ENCODE assay signal across 27 mouse cellular contexts in the genomic region with DNA sequence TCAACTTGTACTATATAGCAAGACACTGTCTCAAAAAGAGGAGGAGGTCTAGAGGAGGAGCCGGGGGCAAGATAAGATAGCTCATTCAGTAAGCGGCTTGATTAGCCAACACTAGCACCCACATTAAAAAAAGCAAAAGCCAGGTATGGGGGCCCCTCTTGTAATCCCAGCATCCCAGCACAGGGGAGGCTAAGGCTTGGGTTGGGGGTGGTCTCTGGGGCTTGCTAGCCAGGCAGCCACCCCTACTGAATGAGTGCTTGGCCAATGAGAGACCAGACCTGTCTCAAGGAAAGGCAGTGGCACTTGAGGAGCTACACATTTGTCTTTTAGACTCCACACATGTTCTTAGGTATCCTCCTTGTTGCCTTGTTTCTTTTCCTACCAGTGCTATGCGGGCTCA.
DNase-seq lines count a peak whose midpoint lies in the region; ATAC-seq and TF ChIP-seq lines count a peak whose summit lies in the region.
"Had no signal": no experiment of that assay in that cellular context is flagged by ENCODE, and none has a peak within 500 bp of the region (broad histone marks: within the 10 kb centered on the region; RNA-seq: fewer than 3 reads in every experiment).

No protein-coding gene starts in this region.

- H3K4me1 ChIP-seq in heart, embryonic 12.5 days (replicated peaks) = peaks cover 40% of the 10 kb centered on the region
- H3K4me1 ChIP-seq in heart, postnatal 0 days (ENCODE audit: control insufficient read depth, insufficient read depth) = peaks cover 16% of the 10 kb centered on the region
- peaks cover 3% of the 10 kb centered on the region; the same call in 1 of the 2 replicates for H3K4me1 ChIP-seq in midbrain, embryonic 11.5 days (ENCODE audit: control insufficient read depth, insufficient read depth, low read length)
- H3K4me1 ChIP-seq in midbrain, embryonic 15.5 days = no peaks in the 10 kb centered on the region
- no peaks in the 10 kb centered on the region for H3K4me1 ChIP-seq in stomach, postnatal 0 days (replicated peaks; ENCODE audit: control insufficient read depth, insufficient read depth)
- H3K4me1 ChIP-seq: embryonic facial prominence, embryonic 12.5 days had no signal

- H3K9ac ChIP-seq in heart, embryonic 12.5 days = no peak overlapping the region
- H3K9ac ChIP-seq in heart, postnatal 0 days (replicated peaks; ENCODE audit: low read depth, low read length) = no peak overlapping the region
- H3K9ac ChIP-seq in midbrain, embryonic 11.5 days (ENCODE audit: low read length) = no peak overlapping the region
- no peak overlapping the region for H3K9ac ChIP-seq in midbrain, embryonic 15.5 days
- H3K9ac ChIP-seq in stomach, postnatal 0 days (ENCODE audit: low read length) = no peak overlapping the region
- H3K9ac ChIP-seq: embryonic facial prominence, embryonic 12.5 days; liver, embryonic 14.5 days had no signal

- TF ChIP-seq EP300 in heart, postnatal 0 days (IDR thresholded peaks at IDR 0.05; ENCODE audit: low read depth) = no peak
- TF ChIP-seq EP300 in stomach, postnatal 0 days (optimal IDR thresholded peaks at IDR 0.05) = no peak

- H3K4me3 ChIP-seq in heart, embryonic 12.5 days = no peak overlapping the region
- H3K4me3 ChIP-seq in heart, postnatal 0 days (ENCODE audit: low read depth, low read length) = no peak overlapping the region
- H3K4me3 ChIP-seq in midbrain, embryonic 11.5 days (ENCODE audit: low read depth, low read length) = no peak overlapping the region
- H3K4me3 ChIP-seq in midbrain, embryonic 15.5 days = no peak overlapping the region
- H3K4me3 ChIP-seq in stomach, postnatal 0 days (ENCODE audit: low read depth, low read length) = no peak overlapping the region
- H3K4me3 ChIP-seq: embryonic facial prominence, embryonic 12.5 days; midbrain, embryonic 10.5 days had no signal

- H3K27me3 ChIP-seq in heart, embryonic 12.5 days (replicated peaks) = no peaks in the 10 kb centered on the region
- H3K27me3 ChIP-seq in heart, postnatal 0 days (ENCODE audit: control insufficient read depth, insufficient read depth, low read length) = no peaks in the 10 kb centered on the region
- H3K27me3 ChIP-seq in midbrain, embryonic 11.5 days (ENCODE audit: control insufficient read depth, insufficient read depth, low read length) = no peaks in the 10 kb centered on the region
- H3K27me3 ChIP-seq in midbrain, embryonic 15.5 days (replicated peaks) = no peaks in the 10 kb centered on the region
- no peaks in the 10 kb centered on the region for H3K27me3 ChIP-seq in stomach, postnatal 0 days (ENCODE audit: control insufficient read depth, insufficient read depth, low read length)
- H3K27me3 ChIP-seq: embryonic facial prominence, embryonic 12.5 days had no signal

- WGBS in heart, embryonic 12.5 days = 72% methylated on average over 3 of the region's 3 CpGs
- 67% methylated on average over 3 of the region's 3 CpGs for WGBS in heart, postnatal 0 days
- 86% methylated on average over 3 of the region's 3 CpGs for WGBS in midbrain, embryonic 11.5 days
- WGBS in midbrain, embryonic 15.5 days = 96% methylated on average over 3 of the region's 3 CpGs
- 87% methylated on average over 3 of the region's 3 CpGs for WGBS in stomach, postnatal 0 days

- no peak overlapping the region for H3K4me2 ChIP-seq in heart, embryonic 12.5 days
- H3K4me2 ChIP-seq in heart, postnatal 0 days (ENCODE audit: low read depth, low read length) = no peak overlapping the region
- H3K4me2 ChIP-seq in midbrain, embryonic 11.5 days = no peak overlapping the region
- H3K4me2 ChIP-seq in midbrain, embryonic 15.5 days = no peak overlapping the region
- no peak overlapping the region for H3K4me2 ChIP-seq in stomach, postnatal 0 days (replicated peaks; ENCODE audit: low read depth)
- H3K4me2 ChIP-seq: embryonic facial prominence, embryonic 12.5 days had no signal

- no peaks in the 10 kb centered on the region for H3K9me3 ChIP-seq in heart, embryonic 12.5 days (replicated peaks)
- no peaks in the 10 kb centered on the region for H3K9me3 ChIP-seq in heart, postnatal 0 days (replicated peaks; ENCODE audit: control insufficient read depth, low read length)
- H3K9me3 ChIP-seq in midbrain, embryonic 11.5 days (ENCODE audit: control insufficient read depth, low read length) = no peaks in the 10 kb centered on the region
- H3K9me3 ChIP-seq in midbrain, embryonic 15.5 days = no peaks in the 10 kb centered on the region
- H3K9me3 ChIP-seq in stomach, postnatal 0 days (ENCODE audit: control insufficient read depth, low read length) = no peaks in the 10 kb centered on the region
- H3K9me3 ChIP-seq: embryonic facial prominence, embryonic 12.5 days; midbrain, embryonic 10.5 days had no signal

- intact Hi-C loops in heart, postnatal 14 days (cut with DNase I) = no loop called here

- ATAC-seq in heart, embryonic 12.5 days (ENCODE audit: insufficient number of reproducible peaks, low FRiP score) = 0 out of 2 replicates have a peak, but pooled peaks have one; percentile 22
- no peak for ATAC-seq in heart, postnatal 0 days (ENCODE audit: insufficient read depth, low read depth)
- no peak for ATAC-seq in midbrain, embryonic 11.5 days (ENCODE audit: low FRiP score)
- ATAC-seq in midbrain, embryonic 15.5 days (replicated peaks) = no peak
- ATAC-seq in stomach, postnatal 0 days (ENCODE audit: low FRiP score, low TSS enrichment) = 0 out of 2 replicates have a peak, but pooled peaks have one; percentile 12
- ATAC-seq: CD4-positive, CD25-positive, alpha-beta regulatory T cell, adult 4 months; forebrain, embryonic 14.5 days; hindbrain, postnatal 0 days; intestine, postnatal 0 days had no signal

- TF ChIP-seq CTCF in heart, postnatal 0 days (IDR thresholded peaks at IDR 0.05; ENCODE audit: low read depth) = no peak
- TF ChIP-seq CTCF in stomach, postnatal 0 days (IDR thresholded peaks at IDR 0.05; ENCODE audit: low read depth) = no peak

- peak overlapping the region; percentile 56 for H3K27ac ChIP-seq in heart, embryonic 12.5 days (ENCODE audit: poor library complexity, severe bottlenecking)
- peak overlapping the region; percentile 7; the same call in 1 of the 2 replicates for H3K27ac ChIP-seq in heart, postnatal 0 days (ENCODE audit: low read depth)
- no peak overlapping the region for H3K27ac ChIP-seq in midbrain, embryonic 11.5 days (ENCODE audit: low read depth, low read length)
- no peak overlapping the region for H3K27ac ChIP-seq in midbrain, embryonic 15.5 days
- H3K27ac ChIP-seq in stomach, postnatal 0 days (replicated peaks) = no peak overlapping the region
- H3K27ac ChIP-seq: embryonic facial prominence, embryonic 12.5 days; hindbrain, postnatal 0 days; liver, embryonic 14.5 days; midbrain, embryonic 10.5 days had no signal

- DNase-seq in heart, postnatal 4 days = no peak
- no peak for DNase-seq in heart, postnatal 0 days (ENCODE audit: low spot score)
- DNase-seq in heart, postnatal 14 days = no peak
- DNase-seq in midbrain, embryonic 11.5 days (ENCODE audit: low spot score, missing footprints) = peak; percentile 74
- no peak for DNase-seq in stomach, postnatal 0 days (ENCODE audit: low spot score)
- DNase-seq: adrenal gland, postnatal 25 days; cerebellum, adult 11-12 months; cerebellum, adult 9-11 months; embryo, embryonic 11 days; gastrocnemius, postnatal 14 days; kidney, postnatal 14 days; layer of hippocampus, adult 9-11 months; liver; lung, adult 2 months; right cerebral cortex, adult 18-20 months; right cerebral cortex, postnatal 4 days; thymus, adult 2 months; thymus, postnatal 36 days had no signal

- H3K36me3 ChIP-seq in heart, embryonic 12.5 days = peaks cover 7% of the 10 kb centered on the region; the same call in 1 of the 2 replicates
- H3K36me3 ChIP-seq in heart, postnatal 0 days (replicated peaks; ENCODE audit: control insufficient read depth, insufficient read depth, low read length) = peaks cover 30% of the 10 kb centered on the region
- H3K36me3 ChIP-seq in midbrain, embryonic 11.5 days (ENCODE audit: control insufficient read depth, insufficient read depth, low read length) = no peaks in the 10 kb centered on the region
- H3K36me3 ChIP-seq in midbrain, embryonic 15.5 days (replicated peaks) = no peaks in the 10 kb centered on the region
- no peaks in the 10 kb centered on the region for H3K36me3 ChIP-seq in stomach, postnatal 0 days (ENCODE audit: control insufficient read depth, insufficient read depth, low read length)
- H3K36me3 ChIP-seq: embryonic facial prominence, embryonic 12.5 days; midbrain, embryonic 10.5 days had no signal

Comparison
In these comparisons a context has a peak if more than half of its experiments do, and no peak if none do; other contexts are left out.
1. ATAC-seq: peak in heart, embryonic 12.5 days (single experiment) and stomach, postnatal 0 days (single experiment); none in heart, postnatal 0 days (single experiment), midbrain, embryonic 11.5 days (single experiment) and midbrain, embryonic 15.5 days (single experiment).
2. H3K27ac ChIP-seq: peak in heart, embryonic 12.5 days (single experiment) and heart, postnatal 0 days (single experiment); none in midbrain, embryonic 11.5 days (single experiment), midbrain, embryonic 15.5 days (single experiment) and stomach, postnatal 0 days (single experiment).